Mouse (Mus musculus): ENCODE data around the gene Fign. TPM values are rescaled to one million over a fixed set of nuclear protein-coding genes. Genes with fewer than 3 reads are reported as not detected.

Gene Fign
- total and polyA plus RNA-seq, 3 experiments: not detected

GRCm38 (mm10) chr2:64096721-64097411, 972 bp downstream of the Fign start:
- no peak overlapping the region for H3K4me2 ChIP-seq (ENCODE audit: insufficient read depth, low read depth, poor library complexity, severe bottlenecking)
- no peaks in the 10 kb centered on the region for H3K27me3 ChIP-seq (replicated peaks)
- H3K27ac ChIP-seq (ENCODE audit: insufficient read depth, low read depth): no peak overlapping the region
- dilution Hi-C loops (cut with MboI; ENCODE audit: extremely low pct_ligation_motif_present, extremely low pct_unique_long_range_greater_than_20kb, low sequenced_read_pairs): no loop called here
- H3K9ac ChIP-seq (ENCODE audit: insufficient read depth, low read depth): no peak overlapping the region
- H3K9me3 ChIP-seq (replicated peaks; ENCODE audit: low read length): peaks cover 29% of the 10 kb centered on the region
- TF ChIP-seq PAX5 (IDR thresholded peaks at IDR 0.05; ENCODE audit: low read length) (no peak), SMC3 (IDR thresholded peaks at IDR 0.05; ENCODE audit: low read depth, low read length) (no peak), ELF1 (IDR thresholded peaks at IDR 0.05; ENCODE audit: low read depth, low read length) (no peak), MAZ (IDR thresholded peaks at IDR 0.05; ENCODE audit: low read depth, low read length) (no peak)
- no peaks in the 10 kb centered on the region for H3K79me2 ChIP-seq (replicated peaks; ENCODE audit: control insufficient read depth, extremely low read depth, insufficient read depth, poor library complexity, severe bottlenecking)
- no peak overlapping the region for H3K4me3 ChIP-seq (replicated peaks in 1 of 3; ENCODE audit: low read depth in 2 of 3, low read length in 2 of 3, poor library complexity in 1 of 3)
- no peak for DNase-seq (ENCODE audit: extremely low read depth)
- in situ Hi-C loops (cut with MboI; ENCODE audit: low pct_ligation_motif_present, low pct_unique_long_range_greater_than_20kb, low sequenced_read_pairs): no loop called here
- H3K4me1 ChIP-seq (ENCODE audit: control insufficient read depth in 1 of 2, insufficient read depth in 2 of 2): no peaks in the 10 kb centered on the region
- no peaks in the 10 kb centered on the region for H3K36me3 ChIP-seq (replicated peaks in 1 of 2; ENCODE audit: control insufficient read depth in 1 of 2, insufficient read depth in 1 of 2, low read length in 1 of 2)

GRCm38 (mm10) chr2:64096176-64096575, 1.7 kb downstream of the Fign start:
- DNase-seq (ENCODE audit: extremely low read depth): no peak
- peaks cover 24% of the 10 kb centered on the region for H3K9me3 ChIP-seq (replicated peaks; ENCODE audit: low read length)
- dilution Hi-C loops (cut with MboI; ENCODE audit: extremely low pct_ligation_motif_present, extremely low pct_unique_long_range_greater_than_20kb, low sequenced_read_pairs) (no loop called here), in situ Hi-C loops (cut with MboI; ENCODE audit: low pct_ligation_motif_present, low pct_unique_long_range_greater_than_20kb, low sequenced_read_pairs) (no loop called here)
- H3K4me2 ChIP-seq (ENCODE audit: insufficient read depth, low read depth, poor library complexity, severe bottlenecking): no peak overlapping the region
- H3K27me3 ChIP-seq (replicated peaks): no peaks in the 10 kb centered on the region
- no peak overlapping the region for H3K27ac ChIP-seq (ENCODE audit: insufficient read depth, low read depth)
- no peaks in the 10 kb centered on the region for H3K4me1 ChIP-seq (ENCODE audit: control insufficient read depth in 1 of 2, insufficient read depth in 2 of 2)
- no peak overlapping the region for H3K9ac ChIP-seq (ENCODE audit: insufficient read depth, low read depth)
- TF ChIP-seq CTCF (conservative IDR thresholded peaks at IDR 0.05 in 1 of 2, IDR thresholded peaks at IDR 0.05 in 1 of 2; ENCODE audit: low read depth in 2 of 2, low read length in 2 of 2) (no peak), USF2 (conservative IDR thresholded peaks at IDR 0.05; ENCODE audit: low read depth, low read length) (no peak)
- H3K4me3 ChIP-seq (replicated peaks in 1 of 3; ENCODE audit: low read depth in 2 of 3, low read length in 2 of 3, poor library complexity in 1 of 3): no peak overlapping the region
- H3K79me2 ChIP-seq (replicated peaks; ENCODE audit: control insufficient read depth, extremely low read depth, insufficient read depth, poor library complexity, severe bottlenecking): no peaks in the 10 kb centered on the region
- no peaks in the 10 kb centered on the region for H3K36me3 ChIP-seq (replicated peaks in 1 of 2; ENCODE audit: control insufficient read depth in 1 of 2, insufficient read depth in 1 of 2, low read length in 1 of 2)

GRCm38 (mm10) chr2:64095561-64095960, 2.3 kb downstream of the Fign start:
- Histone ChIP-seq H3K9ac (ENCODE audit: insufficient read depth, low read depth) (no peak overlapping the region), H3K4me3 (replicated peaks in 1 of 3; ENCODE audit: low read depth in 2 of 3, low read length in 2 of 3, poor library complexity in 1 of 3) (no peak overlapping the region), H3K4me1 (ENCODE audit: control insufficient read depth in 1 of 2, insufficient read depth in 2 of 2) (no peaks in the 10 kb centered on the region), H3K4me2 (ENCODE audit: insufficient read depth, low read depth, poor library complexity, severe bottlenecking) (no peak overlapping the region), H3K79me2 (replicated peaks; ENCODE audit: control insufficient read depth, extremely low read depth, insufficient read depth, poor library complexity, severe bottlenecking) (no peaks in the 10 kb centered on the region), H3K27ac (ENCODE audit: insufficient read depth, low read depth) (no peak overlapping the region), H3K36me3 (replicated peaks in 1 of 2; ENCODE audit: control insufficient read depth in 1 of 2, insufficient read depth in 1 of 2, low read length in 1 of 2) (no peaks in the 10 kb centered on the region), H3K9me3 (replicated peaks; ENCODE audit: low read length) (peaks cover 29% of the 10 kb centered on the region), H3K27me3 (replicated peaks) (no peaks in the 10 kb centered on the region)
- dilution Hi-C loops (cut with MboI; ENCODE audit: extremely low pct_ligation_motif_present, extremely low pct_unique_long_range_greater_than_20kb, low sequenced_read_pairs): no loop called here
- DNase-seq (ENCODE audit: extremely low read depth): no peak
- in situ Hi-C loops (cut with MboI; ENCODE audit: low pct_ligation_motif_present, low pct_unique_long_range_greater_than_20kb, low sequenced_read_pairs): no loop called here
- TF ChIP-seq TBP (conservative IDR thresholded peaks at IDR 0.05; ENCODE audit: low read depth, low read length) (no peak), NRF1 (IDR thresholded peaks at IDR 0.05; ENCODE audit: low read depth, low read length) (no peak), E2F4 (IDR thresholded peaks at IDR 0.05; ENCODE audit: insufficient replicate concordance, low read depth, low read length) (no peak), MAFK (IDR thresholded peaks at IDR 0.05; ENCODE audit: insufficient replicate concordance, low read length) (no peak), CHD1 (IDR thresholded peaks at IDR 0.05; ENCODE audit: low read depth, low read length) (no peak), BHLHE40 (IDR thresholded peaks at IDR 0.05; ENCODE audit: low read depth, low read length) (no peak), CHD2 (IDR thresholded peaks at IDR 0.05; ENCODE audit: low read length) (no peak), KAT2A (IDR thresholded peaks at IDR 0.05; ENCODE audit: insufficient replicate concordance, low read length) (no peak), JUND (conservative IDR thresholded peaks at IDR 0.05; ENCODE audit: low read depth, low read length) (no peak), MAX (IDR thresholded peaks at IDR 0.05; ENCODE audit: low read length) (no peak), MYC (IDR thresholded peaks at IDR 0.05; ENCODE audit: low read depth, low read length) (no peak), ZNF384 (IDR thresholded peaks at IDR 0.05; ENCODE audit: low read depth, low read length) (no peak), EP300 (IDR thresholded peaks at IDR 0.05; ENCODE audit: low read length) (no peak), MXI1 (IDR thresholded peaks at IDR 0.05; ENCODE audit: low read depth, low read length) (no peak), POLR2AphosphoS2 (IDR thresholded peaks at IDR 0.05; ENCODE audit: low read depth, low read length) (no peak), JUN (IDR thresholded peaks at IDR 0.05; ENCODE audit: insufficient read depth, low read depth, low read length) (no peak), ZKSCAN1 (IDR thresholded peaks at IDR 0.05; ENCODE audit: borderline replicate concordance, low read depth, low read length) (no peak)

Measured in CH12.LX (cell line).